Mouse (Mus musculus): Measurements from ENCODE around the gene Galr3. TPM values are rescaled to one million over a fixed set of nuclear protein-coding genes. Genes with fewer than 3 reads are reported as not detected.

Gene Galr3
- polyA plus RNA-seq, 1 experiment from 2014 or later = not detected

DNA sequence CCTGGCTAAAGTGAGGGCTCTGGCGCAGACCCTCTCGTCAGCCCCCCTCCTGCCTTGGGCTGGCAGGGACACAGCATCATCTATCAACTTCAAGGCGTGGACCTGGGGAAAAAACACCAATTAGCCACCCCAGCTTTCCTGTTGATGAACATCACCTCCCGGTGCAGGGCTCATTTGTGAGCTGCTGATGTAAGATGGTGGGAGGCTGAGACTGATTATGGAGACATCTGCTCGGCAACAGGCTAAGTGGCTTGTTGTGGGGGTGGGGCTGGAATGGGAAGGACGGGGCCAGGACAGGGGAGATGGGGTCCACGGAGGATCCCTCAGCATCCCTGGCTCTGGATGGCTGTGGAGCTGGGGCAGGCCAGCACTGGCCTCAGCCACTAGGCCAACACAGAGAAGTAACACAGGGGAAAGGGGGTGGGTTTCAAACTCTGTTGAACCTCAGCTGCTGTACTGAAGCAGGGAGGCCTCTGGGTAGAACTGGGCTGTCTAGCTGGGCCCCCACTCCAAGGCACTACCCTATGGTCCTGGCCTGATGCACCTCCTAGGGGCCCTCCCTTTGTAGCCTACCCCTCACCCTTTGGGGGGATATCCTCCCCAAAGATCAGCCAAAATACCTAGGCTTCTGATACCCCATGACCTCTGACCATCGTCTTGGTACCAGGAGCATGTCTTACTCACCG lies 8.6 kb downstream of the Galr3 start:
- 68% methylated on average over 9 of the region's 9 CpGs for WGBS
- H3K9me3 ChIP-seq = no peaks in the 10 kb centered on the region
- H3K4me3 ChIP-seq = no peak overlapping the region
- H3K36me3 ChIP-seq = peaks cover 35% of the 10 kb centered on the region
- no peak for DNase-seq (ENCODE audit: low spot score)
- H3K4me1 ChIP-seq (replicated peaks) = peaks cover 27% of the 10 kb centered on the region
- H3K27ac ChIP-seq = peak overlapping the region; percentile 54
- peaks cover 15% of the 10 kb centered on the region for H3K27me3 ChIP-seq (ENCODE audit: insufficient read depth, poor library complexity, severe bottlenecking)

DNA sequence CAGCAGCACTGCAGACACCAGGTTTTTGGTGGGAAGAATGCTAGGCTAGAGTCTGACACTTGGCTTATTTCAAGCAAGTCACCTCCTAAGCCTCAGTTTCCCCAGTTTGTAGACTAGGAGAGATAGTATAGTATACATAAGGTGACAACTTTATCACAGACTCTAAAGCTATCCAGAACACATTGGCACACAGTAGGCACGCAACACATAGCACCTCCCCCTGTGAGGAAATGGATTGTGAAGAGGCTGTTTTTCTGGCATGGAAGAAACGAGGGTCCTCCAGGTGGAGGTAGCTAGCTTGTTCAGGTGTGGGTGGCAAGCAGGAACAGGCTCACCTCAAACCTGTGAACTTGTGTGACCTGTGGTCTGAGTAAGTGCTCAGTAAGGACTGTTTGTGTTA lies 9.3 kb downstream of the Galr3 start:
- Histone ChIP-seq H3K27me3 (ENCODE audit: insufficient read depth, poor library complexity, severe bottlenecking) (peaks cover 15% of the 10 kb centered on the region), H3K4me3 (no peak overlapping the region), H3K36me3 (peaks cover 42% of the 10 kb centered on the region), H3K9me3 (no peaks in the 10 kb centered on the region), H3K27ac (no peak overlapping the region), H3K4me1 (replicated peaks) (peaks cover 23% of the 10 kb centered on the region)
- no peak for DNase-seq (ENCODE audit: low spot score)
- 88% methylated on average over 2 of the region's 2 CpGs for WGBS

DNA sequence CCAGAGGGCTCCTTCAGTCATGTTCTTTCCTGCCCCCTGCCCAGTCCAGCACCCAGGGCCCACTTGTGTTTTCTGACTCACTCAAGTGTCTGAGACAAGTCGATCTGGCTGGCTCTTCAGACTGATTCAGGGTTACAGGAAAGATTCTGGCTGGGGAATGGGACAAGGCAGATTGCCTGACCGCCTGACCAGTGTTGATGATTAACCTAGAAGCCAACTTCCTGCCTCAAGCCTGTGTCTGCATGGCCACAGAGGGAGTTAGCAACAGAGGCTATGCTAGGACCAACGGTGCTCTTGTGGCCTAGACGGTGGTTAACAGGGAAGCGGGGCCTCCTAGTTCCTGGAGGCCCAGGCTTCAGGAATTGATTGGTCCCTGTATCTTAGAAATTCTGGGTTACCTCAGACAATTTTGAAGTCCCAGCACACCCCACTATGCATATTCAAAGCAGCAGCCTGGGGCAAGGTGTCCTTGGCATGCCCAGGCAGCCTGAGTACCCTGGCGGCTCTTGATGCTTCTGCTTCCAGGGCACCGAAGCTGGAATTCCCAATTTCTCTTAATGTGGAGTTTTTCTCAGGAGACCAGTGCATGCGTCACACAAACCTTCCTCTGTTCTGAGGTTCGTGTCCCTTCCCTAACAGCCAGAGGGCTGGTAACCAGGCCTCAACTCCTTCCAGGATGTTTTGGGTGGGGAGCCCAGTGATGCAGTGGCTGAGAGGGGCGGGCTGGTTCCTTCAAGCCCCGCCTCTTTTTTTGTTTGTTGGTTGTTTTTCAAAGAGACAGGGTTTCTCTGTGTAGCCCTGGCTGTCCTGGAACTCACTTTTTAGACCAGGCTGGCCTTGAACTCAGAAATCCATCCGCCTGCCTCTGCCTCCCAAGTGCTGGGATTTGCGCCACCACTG lies 10.0 kb downstream of the Galr3 start:
- Histone ChIP-seq H3K27me3 (ENCODE audit: insufficient read depth, poor library complexity, severe bottlenecking) (peaks cover 13% of the 10 kb centered on the region), H3K9me3 (no peaks in the 10 kb centered on the region), H3K27ac (no peak overlapping the region), H3K4me1 (replicated peaks) (peaks cover 23% of the 10 kb centered on the region), H3K4me3 (no peak overlapping the region), H3K36me3 (peaks cover 49% of the 10 kb centered on the region)
- DNase-seq (ENCODE audit: low spot score) = no peak
- 74% methylated on average over 13 of the region's 13 CpGs for WGBS

DNA sequence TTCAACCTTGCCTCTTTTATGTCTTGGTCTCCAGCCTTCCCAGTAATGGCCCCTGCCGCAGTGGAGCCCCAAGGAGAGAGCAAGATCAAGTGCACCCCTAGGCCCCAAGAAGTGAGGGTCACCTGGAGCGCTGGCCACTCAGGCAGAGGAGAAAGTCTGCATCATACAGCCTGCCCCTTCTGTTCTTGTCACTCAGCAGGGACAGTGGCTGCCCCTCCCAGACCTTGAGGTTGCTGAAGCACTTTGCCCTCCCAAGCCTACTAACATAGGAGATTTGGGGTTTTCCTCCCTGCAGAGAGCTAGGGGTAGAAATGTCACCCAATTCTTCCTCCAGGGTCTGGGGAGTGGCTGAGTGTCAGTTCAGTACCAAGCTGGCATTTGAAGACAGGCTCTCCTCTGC lies 10.7 kb downstream of the Galr3 start:
- 86% methylated on average over 2 of the region's 2 CpGs for WGBS
- H3K27ac ChIP-seq = no peak overlapping the region
- H3K36me3 ChIP-seq = peaks cover 56% of the 10 kb centered on the region

DNA sequence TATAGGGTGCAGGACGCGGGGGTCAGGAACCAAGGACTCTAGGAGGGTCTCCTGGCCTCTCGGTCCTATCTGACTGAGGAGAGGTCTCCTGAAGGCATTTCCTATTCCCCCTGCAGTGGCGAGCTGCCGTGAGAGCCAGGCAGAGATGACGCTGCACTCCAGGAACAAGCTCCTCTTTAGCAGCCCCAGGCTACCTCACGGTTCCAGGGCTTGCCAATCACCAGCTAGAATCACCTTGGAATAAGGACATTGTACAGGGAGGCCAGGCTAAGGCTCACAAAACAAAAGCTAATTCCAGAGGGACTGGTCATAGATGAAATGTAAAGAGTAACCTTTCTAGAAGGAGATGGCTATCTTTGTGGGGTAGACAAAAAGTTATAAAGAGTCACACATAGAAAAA lies 14.9 kb downstream of the Galr3 start:
- H3K27me3 ChIP-seq (ENCODE audit: insufficient read depth, poor library complexity, severe bottlenecking) = no peaks in the 10 kb centered on the region
- peaks cover 12% of the 10 kb centered on the region for H3K4me1 ChIP-seq (replicated peaks)
- peaks cover 94% of the 10 kb centered on the region for H3K36me3 ChIP-seq
- 90% methylated on average over 7 of the region's 7 CpGs for WGBS
- H3K27ac ChIP-seq = no peak overlapping the region
- H3K4me3 ChIP-seq = no peak overlapping the region
- no peaks in the 10 kb centered on the region for H3K9me3 ChIP-seq
- no peak for DNase-seq (ENCODE audit: low spot score)

More for the DNA sequence above, 10.7 kb downstream of the Galr3 start:
- H3K4me1 ChIP-seq (replicated peaks) = peaks cover 23% of the 10 kb centered on the region
- DNase-seq (ENCODE audit: low spot score) = no peak
- H3K27me3 ChIP-seq (ENCODE audit: insufficient read depth, poor library complexity, severe bottlenecking) = peaks cover 6% of the 10 kb centered on the region; the same call in 1 of the 2 replicates
- no peak overlapping the region for H3K4me3 ChIP-seq
- no peaks in the 10 kb centered on the region for H3K9me3 ChIP-seq

DNA sequence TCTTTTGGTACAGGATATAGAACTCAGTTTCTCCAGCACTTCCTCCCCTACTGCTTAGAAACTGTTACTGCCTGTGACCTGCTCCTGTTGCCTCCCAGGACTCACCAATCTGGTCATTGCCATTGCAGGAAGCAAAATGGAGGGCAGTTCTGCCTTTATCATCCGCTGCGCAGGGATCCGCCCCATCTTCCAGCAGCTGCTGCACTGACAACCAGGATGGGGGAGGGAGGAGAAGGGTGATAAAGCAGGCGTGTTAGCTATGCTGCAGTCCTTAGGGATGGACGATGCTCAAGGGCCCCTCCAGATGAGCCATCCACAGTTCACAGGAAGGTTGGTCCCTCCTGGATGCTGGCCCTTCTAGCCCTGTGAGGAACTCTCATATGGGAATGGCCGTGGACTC lies 16.2 kb downstream of the Galr3 start:
- Histone ChIP-seq H3K27ac (no peak overlapping the region), H3K9me3 (no peaks in the 10 kb centered on the region), H3K4me3 (no peak overlapping the region), H3K27me3 (ENCODE audit: insufficient read depth, poor library complexity, severe bottlenecking) (no peaks in the 10 kb centered on the region), H3K4me1 (replicated peaks) (peaks cover 18% of the 10 kb centered on the region), H3K36me3 (peaks cover 83% of the 10 kb centered on the region)
- DNase-seq (ENCODE audit: low spot score) = no peak
- 87% methylated on average over 6 of the region's 6 CpGs for WGBS

DNA sequence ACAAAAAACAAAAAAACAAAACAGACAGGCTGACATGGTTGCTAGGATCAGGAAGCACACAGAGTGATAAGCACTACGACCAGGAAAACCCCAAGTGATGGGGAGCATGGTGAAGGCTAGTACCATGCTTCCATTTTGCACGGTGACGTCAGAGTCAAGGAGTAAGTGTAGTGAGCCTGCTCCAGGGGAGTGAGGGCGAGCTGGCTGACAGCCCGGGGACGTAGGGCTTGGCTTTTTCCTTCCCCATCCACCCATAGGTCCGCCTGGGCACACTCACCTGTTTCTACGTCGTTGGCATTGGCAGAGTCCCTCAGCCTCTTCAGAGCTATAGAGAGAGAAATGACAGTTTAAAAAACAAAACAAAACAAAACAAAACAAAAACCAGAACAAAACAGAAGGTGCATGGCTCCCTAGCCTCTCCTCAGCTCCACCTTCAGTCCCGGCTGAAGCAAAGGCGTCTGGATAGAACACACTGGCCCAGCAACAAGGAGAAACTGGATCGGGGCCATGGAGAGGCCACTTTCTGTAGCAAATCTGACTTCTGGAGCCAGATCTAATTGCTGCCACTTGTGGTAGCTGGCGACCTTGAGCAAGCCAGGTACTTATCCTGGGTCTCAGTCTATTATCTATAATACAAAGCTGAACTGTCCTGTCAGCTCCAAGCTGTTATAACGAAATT lies 19.3 kb downstream of the Galr3 start:
- DNase-seq (ENCODE audit: low spot score) = no peak
- 88% methylated on average over 14 of the region's 14 CpGs for WGBS
- Histone ChIP-seq H3K9me3 (no peaks in the 10 kb centered on the region), H3K36me3 (peaks cover 52% of the 10 kb centered on the region), H3K4me3 (peak overlapping the region; percentile 3; the same call in 1 of the 2 replicates), H3K27ac (no peak overlapping the region), H3K4me1 (replicated peaks) (peaks cover 27% of the 10 kb centered on the region), H3K27me3 (ENCODE audit: insufficient read depth, poor library complexity, severe bottlenecking) (no peaks in the 10 kb centered on the region)

DNA sequence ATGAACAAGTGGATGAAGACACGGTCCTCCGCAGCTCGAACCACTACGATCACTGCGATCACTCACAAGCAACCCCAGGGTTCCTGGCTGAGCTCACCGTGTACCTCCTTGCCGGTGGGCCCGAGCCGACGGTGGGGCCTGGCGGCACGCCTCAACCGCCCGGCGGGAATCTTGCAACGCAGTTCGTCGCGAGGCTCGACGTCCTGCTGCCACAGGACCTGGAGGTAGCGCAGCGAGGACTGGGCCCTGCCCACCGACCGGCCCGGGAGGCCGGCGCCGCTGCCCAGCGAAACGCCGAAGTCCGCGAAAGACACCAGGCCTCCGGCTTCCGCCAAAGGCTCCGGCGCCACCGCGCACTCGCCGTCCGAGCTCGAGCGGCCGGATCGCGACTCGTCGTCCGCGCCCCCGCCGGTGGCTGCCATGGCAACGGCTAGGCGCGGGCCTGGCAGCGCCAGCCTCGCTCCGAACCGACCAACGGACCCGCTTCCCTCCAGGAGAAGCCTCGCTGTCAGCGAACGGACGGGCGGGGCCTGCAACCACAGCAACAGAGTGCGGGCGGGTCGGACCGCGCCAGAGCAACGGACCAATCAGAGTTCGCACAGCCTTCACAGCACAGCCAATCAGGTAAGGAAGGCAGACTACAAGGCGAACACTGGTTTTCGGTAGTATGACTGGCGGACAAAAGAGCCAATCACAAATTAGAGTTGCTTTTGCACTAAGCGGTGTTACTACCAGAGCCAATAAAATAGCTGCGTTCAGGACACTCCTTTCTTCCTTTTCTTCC lies 20.9 kb downstream of the Galr3 start, which contains the start of gene Ankrd54:
Gene Ankrd54, minus strand, starts transcription at position 518 of the 784 bp plus-strand sequence.
- DNase-seq (ENCODE audit: low spot score) = peak; percentile 98
- Histone ChIP-seq H3K27me3 (ENCODE audit: insufficient read depth, poor library complexity, severe bottlenecking) (no peaks in the 10 kb centered on the region), H3K27ac (peak within 1 kb of the TSS; percentile 93), H3K36me3 (peaks cover 36% of the 10 kb centered on the region), H3K4me1 (replicated peaks) (peaks cover 35% of the 10 kb centered on the region), H3K9me3 (no peaks in the 10 kb centered on the region), H3K4me3 (peak within 1 kb of the TSS; percentile 98)
- under 1% methylated on average over 80 of the region's 80 CpGs for WGBS

DNA sequence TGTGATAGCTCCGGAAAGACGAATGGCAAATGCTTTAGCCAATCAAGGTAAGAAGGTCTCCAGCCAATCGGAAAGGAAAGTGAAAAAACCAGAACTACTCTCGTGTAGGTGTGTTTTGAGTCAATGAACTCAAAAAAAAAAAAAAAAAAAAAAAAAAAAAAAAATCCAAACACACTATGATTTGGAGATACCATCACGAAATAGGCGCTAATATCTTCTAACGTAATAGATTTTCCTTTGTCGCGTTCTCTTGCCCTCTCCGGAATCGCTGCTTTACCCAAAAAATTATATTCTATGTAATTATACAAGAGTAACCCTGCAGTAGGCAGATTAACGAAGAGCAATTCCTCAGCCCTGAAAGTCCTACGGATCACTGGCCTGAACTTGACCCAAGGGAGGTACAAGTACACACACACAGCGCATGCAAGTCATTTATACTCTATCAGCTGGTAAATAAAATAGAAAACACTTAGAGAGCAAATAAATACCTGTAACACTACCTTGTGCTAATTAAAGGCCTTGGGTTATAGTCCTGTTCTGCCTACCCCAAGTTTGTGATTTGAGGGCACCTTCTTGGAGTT lies 21.6 kb downstream of the Galr3 start:
- WGBS = 11% methylated on average over 14 of the region's 14 CpGs
- H3K27ac ChIP-seq = peak overlapping the region; percentile 75
- no peaks in the 10 kb centered on the region for H3K27me3 ChIP-seq (ENCODE audit: insufficient read depth, poor library complexity, severe bottlenecking)
- peaks cover 35% of the 10 kb centered on the region for H3K4me1 ChIP-seq (replicated peaks)
- DNase-seq (ENCODE audit: low spot score) = no peak
- no peaks in the 10 kb centered on the region for H3K9me3 ChIP-seq
- H3K4me3 ChIP-seq = peak overlapping the region; percentile 98
- H3K36me3 ChIP-seq = peaks cover 29% of the 10 kb centered on the region

DNA sequence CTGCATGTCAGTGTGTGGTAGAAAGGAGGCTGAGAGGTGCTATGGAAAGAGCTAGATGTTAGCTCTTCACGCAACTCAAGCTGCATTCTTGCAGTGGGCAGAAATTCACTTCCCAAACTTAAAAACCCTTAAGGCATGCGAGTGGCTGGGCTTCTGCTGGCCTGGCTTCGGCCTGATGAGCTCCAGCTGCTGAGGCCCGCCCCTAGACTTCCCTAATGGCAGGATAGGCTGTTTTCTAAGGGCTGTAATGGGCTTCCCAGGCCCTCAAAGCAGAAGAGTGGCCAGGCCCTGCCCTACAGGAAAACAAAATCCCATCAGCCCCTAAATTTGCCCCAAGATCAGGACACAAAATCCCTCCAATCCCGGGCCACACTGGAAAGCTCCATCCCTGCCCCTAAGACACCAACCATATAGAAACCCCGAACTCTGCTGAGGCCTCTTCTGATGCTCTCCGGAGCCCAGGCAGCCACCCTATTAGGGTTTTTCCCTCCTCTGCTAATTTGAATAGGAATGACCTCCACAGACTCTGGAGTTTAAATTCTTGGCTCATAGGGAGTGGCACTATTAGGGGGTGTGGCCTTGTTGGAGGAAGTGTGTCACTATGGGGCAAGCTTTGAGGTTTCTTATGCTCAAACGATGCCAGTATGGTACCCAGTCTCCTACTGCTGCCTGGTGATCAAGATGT lies 23.5 kb downstream of the Galr3 start:
- WGBS = 68% methylated on average over 8 of the region's 8 CpGs
- H3K27ac ChIP-seq = no peak overlapping the region

DNA sequence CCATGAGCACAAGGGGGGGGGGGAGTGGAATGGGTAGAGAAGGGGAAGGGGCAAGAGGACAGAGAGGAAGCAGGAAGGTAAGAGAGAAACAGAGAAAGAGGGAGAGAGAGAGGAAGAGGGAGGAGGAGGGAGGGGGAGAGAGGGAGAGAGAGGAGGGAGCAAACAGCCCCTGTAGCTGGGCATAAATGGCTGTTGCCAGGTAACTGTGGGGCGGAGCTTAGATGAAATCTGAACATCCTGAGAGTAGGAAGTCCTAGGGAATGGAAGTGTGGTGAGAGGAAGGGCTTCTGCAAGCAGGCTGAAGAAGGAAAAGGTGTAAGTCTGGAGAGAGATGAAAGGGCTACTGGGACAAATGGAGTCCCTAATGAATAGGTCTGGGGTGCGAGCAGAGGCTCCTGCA lies 24.6 kb downstream of the Galr3 start:
- no peak overlapping the region for H3K27ac ChIP-seq
- WGBS = 60% methylated on average over 2 of the region's 2 CpGs
- H3K4me1 ChIP-seq (replicated peaks) = peaks cover 29% of the 10 kb centered on the region
- no peaks in the 10 kb centered on the region for H3K36me3 ChIP-seq
- no peaks in the 10 kb centered on the region for H3K9me3 ChIP-seq
- DNase-seq (ENCODE audit: low spot score) = no peak
- peaks cover 7% of the 10 kb centered on the region for H3K27me3 ChIP-seq (ENCODE audit: insufficient read depth, poor library complexity, severe bottlenecking)
- H3K4me3 ChIP-seq = no peak overlapping the region

More for the DNA sequence above, 23.5 kb downstream of the Galr3 start:
- Histone ChIP-seq H3K4me3 (no peak overlapping the region), H3K27me3 (ENCODE audit: insufficient read depth, poor library complexity, severe bottlenecking) (peaks cover 7% of the 10 kb centered on the region), H3K9me3 (no peaks in the 10 kb centered on the region), H3K4me1 (replicated peaks) (peaks cover 35% of the 10 kb centered on the region), H3K36me3 (peaks cover 10% of the 10 kb centered on the region)
- no peak for DNase-seq (ENCODE audit: low spot score)
